Mouse (Mus musculus) bone marrow, adult 2 months (tissue): ENCODE measurements around the gene Serpina10.

Source experiments
- CTCF ChIP-seq: fragments of 200-500 bp; IDR thresholded peaks from 2 replicates; pipeline ENCODE4 v1.5.1; 2011; ENCODE audit warnings: low read length, control low read depth; ENCODE audit not compliant: control insufficient read depth, insufficient read depth
- POLR2A ChIP-seq: fragments of 200-500 bp; IDR thresholded peaks from 2 replicates; pipeline ENCODE4 v1.6.1; 2011; ENCODE audit warnings: low read depth, mild to moderate bottlenecking, control low read depth, low read length, borderline replicate concordance; ENCODE audit not compliant: control insufficient read depth

GRCm38 (mm10) chr12:103616860-103617261, 14.4 kb downstream of the Serpina10 start:
- TF ChIP-seq POLR2A = no peak
- TF ChIP-seq CTCF = no peak
